10 mouse cellular contexts compared by ENCODE assay signal in the genomic region with DNA sequence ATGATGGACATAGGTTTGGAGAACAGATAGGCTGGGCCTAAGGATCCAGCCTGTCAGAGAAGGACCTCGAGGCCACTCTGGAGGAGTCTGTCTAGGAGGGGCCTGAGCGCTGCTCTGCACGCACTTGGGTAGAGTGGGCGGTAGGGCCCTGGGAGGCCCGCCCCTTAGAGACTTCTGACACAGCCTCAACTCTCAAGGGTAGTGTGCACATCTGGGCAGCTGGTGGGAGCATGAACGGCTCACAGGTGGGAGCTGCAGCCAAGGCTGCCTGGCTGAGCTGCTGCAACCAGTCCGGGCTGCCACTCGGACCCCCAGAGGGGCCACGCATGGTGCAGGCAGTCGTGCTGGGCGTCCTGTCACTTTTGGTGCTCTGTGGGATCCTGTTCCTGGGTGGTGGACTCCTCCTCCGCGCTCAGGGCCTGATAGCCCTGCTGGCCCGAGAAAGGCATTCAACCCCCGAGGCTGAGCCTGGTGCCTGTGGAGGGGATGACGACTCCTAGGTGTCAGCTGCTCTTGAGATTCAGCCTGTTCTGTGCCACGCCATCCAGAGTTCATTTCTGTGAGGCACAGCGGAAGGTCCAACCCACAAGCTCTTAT. TPM values are rescaled to one million over a fixed set of nuclear protein-coding genes. Genes with fewer than 3 reads are reported as not detected.
DNase-seq lines count a peak whose midpoint lies in the region; ATAC-seq and TF ChIP-seq lines count a peak whose summit lies in the region.
"Had no signal": no experiment of that assay in that cellular context is flagged by ENCODE, and none has a peak within 500 bp of the region (broad histone marks: within the 10 kb centered on the region; RNA-seq: fewer than 3 reads in every experiment).

TSS of gene 6030408B16Rik (plus strand) at position 188 of the 597 bp plus-strand sequence.

- no peaks in the 10 kb centered on the region for H3K27me3 ChIP-seq in kidney, postnatal 0 days (ENCODE audit: insufficient read depth, low read length)
- no peaks in the 10 kb centered on the region for H3K27me3 ChIP-seq in embryonic facial prominence, embryonic 12.5 days
- no peaks in the 10 kb centered on the region for H3K27me3 ChIP-seq in limb, embryonic 13.5 days

- peak within 1 kb of the TSS; percentile 59 for H3K9ac ChIP-seq in kidney, postnatal 0 days (ENCODE audit: low read depth, low read length)
- 0 out of 2 replicates have a peak within 1 kb of the TSS, but pooled peaks have one; percentile 2 for H3K9ac ChIP-seq in embryonic facial prominence, embryonic 12.5 days
- H3K9ac ChIP-seq in limb, embryonic 13.5 days: peak within 1 kb of the TSS; percentile 43

- 26% methylated on average over 18 of the region's 18 CpGs for WGBS in kidney, postnatal 0 days
- 75% methylated on average over 18 of the region's 18 CpGs for WGBS in bone marrow, adult 2 months
- 63% methylated on average over 18 of the region's 18 CpGs for WGBS in embryonic facial prominence, embryonic 12.5 days
- WGBS in limb, embryonic 13.5 days: 46% methylated on average over 18 of the region's 18 CpGs

- H3K4me1 ChIP-seq in kidney, postnatal 0 days (replicated peaks; ENCODE audit: insufficient read depth, low read length): peaks cover 10% of the 10 kb centered on the region; the same call in 1 of the 2 replicates
- peaks cover 3% of the 10 kb centered on the region; the same call in 1 of the 2 replicates for H3K4me1 ChIP-seq in bone marrow, adult 2 months (ENCODE audit: control insufficient read depth, insufficient read depth, low read length)
- H3K4me1 ChIP-seq in embryonic facial prominence, embryonic 12.5 days: 0 out of 2 replicates have a peak, but pooled peaks cover 12% of the 10 kb centered on the region
- H3K4me1 ChIP-seq in limb, embryonic 13.5 days: peaks cover 33% of the 10 kb centered on the region

- H3K27ac ChIP-seq in kidney, postnatal 0 days: peak within 1 kb of the TSS; percentile 87
- peak within 1 kb of the TSS; percentile 25; the same call in 1 of the 2 replicates for H3K27ac ChIP-seq in bone marrow, adult 2 months (ENCODE audit: control insufficient read depth, insufficient read depth, low read depth, low read length, poor library complexity)
- peak within 1 kb of the TSS; percentile 43 for H3K27ac ChIP-seq in embryonic facial prominence, embryonic 12.5 days
- peak within 1 kb of the TSS; percentile 39; the same call in 1 of the 2 replicates for H3K27ac ChIP-seq in limb, embryonic 13.5 days

- TF ChIP-seq CTCF in kidney, postnatal 0 days (IDR thresholded peaks at IDR 0.05; ENCODE audit: low read depth): no peak
- TF ChIP-seq CTCF in bone marrow, adult 2 months (IDR thresholded peaks at IDR 0.05; ENCODE audit: control insufficient read depth, insufficient read depth, low read length): no peak

- TF ChIP-seq POLR2A in bone marrow, adult 2 months (IDR thresholded peaks at IDR 0.05; ENCODE audit: borderline replicate concordance, control insufficient read depth, low read depth, low read length): no peak

- ATAC-seq in kidney, postnatal 0 days (replicated peaks; ENCODE audit: low FRiP score, low read depth): 0 out of 2 replicates have a peak, but pooled peaks have one; percentile 49
- no peak for ATAC-seq in embryonic facial prominence, embryonic 12.5 days (ENCODE audit: insufficient number of reproducible peaks, insufficient read depth, low FRiP score, low TSS enrichment)
- no peak for ATAC-seq in limb, embryonic 13.5 days (ENCODE audit: low FRiP score, low read depth)
- ATAC-seq: activated CD4-positive, CD25-positive, alpha-beta regulatory T cell, adult 4 months had no signal

- H3K4me2 ChIP-seq in kidney, postnatal 0 days (ENCODE audit: low read length): peak within 1 kb of the TSS; percentile 53
- H3K4me2 ChIP-seq in embryonic facial prominence, embryonic 12.5 days (replicated peaks): no peak within 1 kb of the TSS
- peak within 1 kb of the TSS; percentile 30 for H3K4me2 ChIP-seq in limb, embryonic 13.5 days (replicated peaks)

- H3K9me3 ChIP-seq in kidney, postnatal 0 days (replicated peaks; ENCODE audit: low read length): no peaks in the 10 kb centered on the region
- H3K9me3 ChIP-seq in embryonic facial prominence, embryonic 12.5 days: no peaks in the 10 kb centered on the region
- no peaks in the 10 kb centered on the region for H3K9me3 ChIP-seq in limb, embryonic 13.5 days

- peak; percentile 76 for DNase-seq in kidney, postnatal 0 days (ENCODE audit: low spot score)
- DNase-seq in kidney, postnatal 14 days: no peak
- DNase-seq in layer of hippocampus, adult 11-12 months (ENCODE audit: low spot score): no peak
- DNase-seq in frontal cortex, postnatal 14 days (ENCODE audit: low spot score in 2 of 2): no peak
- DNase-seq: thymus, postnatal 25 days had no signal

- H3K4me3 ChIP-seq in kidney, postnatal 0 days (replicated peaks; ENCODE audit: low read depth, low read length): peak within 1 kb of the TSS; percentile 35
- no peak within 1 kb of the TSS for H3K4me3 ChIP-seq in bone marrow, adult 2 months (replicated peaks; ENCODE audit: control insufficient read depth, low read depth, low read length)
- no peak within 1 kb of the TSS for H3K4me3 ChIP-seq in embryonic facial prominence, embryonic 12.5 days
- no peak within 1 kb of the TSS for H3K4me3 ChIP-seq in limb, embryonic 13.5 days

- peaks cover 19% of the 10 kb centered on the region for H3K36me3 ChIP-seq in kidney, postnatal 0 days (ENCODE audit: insufficient read depth, low read length)
- peaks cover 41% of the 10 kb centered on the region for H3K36me3 ChIP-seq in embryonic facial prominence, embryonic 12.5 days
- peaks cover 44% of the 10 kb centered on the region for H3K36me3 ChIP-seq in limb, embryonic 13.5 days

RNA-seq across cellular contexts. Expression of gene 6030408B16Rik, which starts in this region (rescaled TPM):
- 23.3 and 24.5 TPM in 2 replicates for polyA plus RNA-seq in kidney, postnatal 0 days (2015; fragmentation: Nextera tagmentation; extraction: Ambion mirVana)
- 0.50 and 1.4 TPM in 2 replicates for polyA plus RNA-seq in bone marrow, adult 2 months (2011; ENCODE audit: insufficient read depth, insufficient read length, low replicate concordance, missing spikeins)
- polyA plus RNA-seq in embryonic facial prominence, embryonic 12.5 days (2016; fragmentation: Nextera tagmentation; extraction: Ambion mirVana): 1.0 and 1.1 TPM in 2 replicates
- polyA plus RNA-seq in limb, embryonic 13.5 days (2015; fragmentation: Nextera tagmentation; extraction: Ambion mirVana): 1.5 and 1.9 TPM in 2 replicates
- polyA plus RNA-seq: large intestine, adult 2 months had no signal

Comparison
In these comparisons a context has a peak if more than half of its experiments do, and no peak if none do; other contexts are left out.
1. H3K27ac ChIP-seq: peak in every context shown above with its lines; median percentile 87 in kidney, postnatal 0 days; 43 in embryonic facial prominence, embryonic 12.5 days; 39 in limb, embryonic 13.5 days; 25 in bone marrow, adult 2 months.
2. H3K9ac ChIP-seq: peak in every context shown above with its lines; median percentile 59 in kidney, postnatal 0 days; 43 in limb, embryonic 13.5 days; 2 in embryonic facial prominence, embryonic 12.5 days.